Mouse (Mus musculus) C2C12 (cell line): ENCODE measurements around the gene AI837181.

ENCODE experiments used
- CEBPB ChIP-seq: IDR thresholded peaks from one replicate; pipeline ENCODE4 v1.6.1; 2011; ENCODE audit warnings: low read depth, mild to moderate bottlenecking, control low read depth, moderate library complexity
- CTCF ChIP-seq: IDR thresholded peaks from one replicate; pipeline ENCODE4 v1.5.1; 2011; ENCODE audit not compliant: control insufficient read depth, insufficient read depth, insufficient read length
- FOSL1 ChIP-seq: IDR thresholded peaks from one replicate; pipeline ENCODE4 v1.8.0; 2011; ENCODE audit warnings: mild to moderate bottlenecking, low read length; ENCODE audit not compliant: poor library complexity, insufficient read depth, severe bottlenecking
- MAX ChIP-seq: IDR thresholded peaks from one replicate; pipeline ENCODE4 v1.6.1; 2011; ENCODE audit warnings: mild to moderate bottlenecking, control low read depth
- MYOD1 ChIP-seq: IDR thresholded peaks from one replicate; pipeline ENCODE4 v1.6.1; 2011; ENCODE audit warnings: low read depth; ENCODE audit not compliant: control insufficient read depth, insufficient read length
- USF1 ChIP-seq: IDR thresholded peaks from one replicate; pipeline ENCODE4 v1.6.1; 2011; ENCODE audit warnings: low read depth, mild to moderate bottlenecking, control low read depth, moderate library complexity

DNA sequence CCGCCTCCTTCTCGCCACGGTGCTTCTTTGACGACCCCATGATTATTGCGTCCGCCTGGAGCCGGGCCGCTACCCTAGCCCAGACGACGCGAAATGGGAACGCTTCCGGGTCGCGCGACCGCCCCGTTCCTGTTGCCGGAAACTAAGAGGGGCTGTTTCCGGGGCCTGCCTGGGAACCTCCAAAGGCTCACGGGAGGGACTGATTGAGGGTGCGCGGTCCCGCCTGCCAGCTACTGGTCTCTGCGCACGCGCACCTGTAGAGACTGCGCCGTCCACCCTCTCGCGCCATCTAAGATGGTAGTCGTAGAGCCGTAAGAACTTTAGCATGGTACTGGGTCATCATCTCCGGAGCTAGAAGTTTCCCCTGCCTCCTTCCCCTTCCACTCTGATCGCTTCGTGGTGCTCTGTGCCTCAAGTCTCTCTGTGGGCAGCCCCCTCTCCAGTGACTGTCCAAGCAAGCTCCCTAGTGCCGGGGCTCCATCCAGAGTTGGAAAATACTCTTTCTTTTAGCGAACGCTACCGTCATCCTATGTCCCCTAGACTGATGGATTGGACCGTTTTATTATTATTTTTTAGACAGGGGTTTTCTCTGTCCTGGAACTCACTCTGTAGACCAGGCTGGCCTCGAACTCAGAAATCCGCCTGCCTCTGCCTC, 36.2 kb upstream of the AI837181 start, which contains the start of gene Sart1:
- TF ChIP-seq CTCF = no peak
- no peak for TF ChIP-seq USF1
- TF ChIP-seq MAX = no peak
- no peak for TF ChIP-seq CEBPB
- no peak for TF ChIP-seq FOSL1
- TF ChIP-seq MYOD1 = no peak
